Mouse (Mus musculus): ENCODE measurements around the gene Slc48a1. TPM values are rescaled to one million over a fixed set of nuclear protein-coding genes. Genes with fewer than 3 reads are reported as not detected.

The Slc48a1 gene
- polyA plus RNA-seq, 1 experiment from 2014 or later, result 45.1 TPM

DNA sequence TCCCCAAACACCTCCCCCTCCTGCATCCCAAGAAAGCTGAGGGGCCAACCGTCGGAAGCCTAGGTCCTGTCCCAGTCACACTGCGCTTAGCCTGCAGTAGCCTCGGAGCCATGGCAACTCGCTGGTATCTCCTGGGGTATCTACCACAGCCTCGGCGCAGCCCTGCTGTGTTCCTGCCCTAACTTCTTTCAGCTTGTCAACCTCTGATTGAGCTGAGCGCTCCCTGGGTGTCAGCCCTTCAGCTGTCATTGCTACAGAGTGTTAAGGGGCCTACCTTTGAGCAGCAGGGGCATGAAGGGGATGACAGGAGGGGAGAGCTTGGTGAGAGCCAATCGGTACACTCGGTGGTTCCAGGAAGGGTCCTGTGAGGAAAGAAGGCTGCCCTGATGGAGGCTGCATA, 30.0 kb upstream of the Slc48a1 start:
- 24% methylated on average over 10 of the region's 10 CpGs for WGBS (ENCODE audit: insufficient replicate concordance)
- H3K27ac ChIP-seq (ENCODE audit: low read depth, low read length), result peak overlapping the region; percentile 10
- no peaks in the 10 kb centered on the region for H3K27me3 ChIP-seq (ENCODE audit: control insufficient read depth, insufficient read depth, low read length)
- peaks cover 45% of the 10 kb centered on the region for H3K4me1 ChIP-seq (ENCODE audit: control insufficient read depth, insufficient read depth, low read length)
- H3K36me3 ChIP-seq (ENCODE audit: control insufficient read depth, insufficient read depth, low read length), result peaks cover 2% of the 10 kb centered on the region; the same call in 1 of the 2 replicates
- no peak overlapping the region for H3K4me3 ChIP-seq (ENCODE audit: low read depth, low read length)
- no peaks in the 10 kb centered on the region for H3K9me3 ChIP-seq (replicated peaks; ENCODE audit: control insufficient read depth, low read length)
- no peak overlapping the region for H3K9ac ChIP-seq (ENCODE audit: low read depth, low read length)
- no peak for ATAC-seq (replicated peaks; ENCODE audit: insufficient number of reproducible peaks, low FRiP score, low TSS enrichment)
- H3K4me2 ChIP-seq, result peak overlapping the region; percentile 12; the same call in 1 of the 2 replicates

DNA sequence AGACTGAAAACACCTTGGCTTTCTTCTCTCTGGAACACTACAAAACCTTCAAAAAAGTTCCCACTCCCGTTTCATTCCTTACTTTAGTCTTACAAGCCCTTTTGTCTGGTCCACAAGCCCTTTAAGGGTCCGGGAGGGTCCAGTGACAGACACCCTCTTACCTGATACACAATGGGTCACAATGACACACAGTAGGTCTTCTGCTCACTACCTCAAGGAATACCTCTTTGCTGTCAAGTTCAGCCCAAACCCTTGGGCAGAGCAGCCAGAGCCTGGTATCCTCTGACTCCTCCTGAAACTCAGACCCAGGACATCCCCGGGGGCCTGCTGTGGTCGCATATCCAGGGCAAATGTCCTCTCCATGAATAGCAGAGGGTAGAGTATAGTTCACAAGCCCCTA, 29.4 kb upstream of the Slc48a1 start:
- H3K36me3 ChIP-seq (ENCODE audit: control insufficient read depth, insufficient read depth, low read length), result peaks cover 2% of the 10 kb centered on the region; the same call in 1 of the 2 replicates
- peak overlapping the region; percentile 10; the same call in 1 of the 2 replicates for H3K27ac ChIP-seq (ENCODE audit: low read depth, low read length)
- H3K4me2 ChIP-seq, result no peak overlapping the region
- no peaks in the 10 kb centered on the region for H3K9me3 ChIP-seq (replicated peaks; ENCODE audit: control insufficient read depth, low read length)
- peaks cover 44% of the 10 kb centered on the region for H3K4me1 ChIP-seq (ENCODE audit: control insufficient read depth, insufficient read depth, low read length)
- no peak overlapping the region for H3K4me3 ChIP-seq (ENCODE audit: low read depth, low read length)
- no peak overlapping the region for H3K9ac ChIP-seq (ENCODE audit: low read depth, low read length)
- no peak for ATAC-seq (replicated peaks; ENCODE audit: insufficient number of reproducible peaks, low FRiP score, low TSS enrichment)
- no peaks in the 10 kb centered on the region for H3K27me3 ChIP-seq (ENCODE audit: control insufficient read depth, insufficient read depth, low read length)
- 81% methylated on average over 4 of the region's 4 CpGs for WGBS (ENCODE audit: insufficient replicate concordance)

DNA sequence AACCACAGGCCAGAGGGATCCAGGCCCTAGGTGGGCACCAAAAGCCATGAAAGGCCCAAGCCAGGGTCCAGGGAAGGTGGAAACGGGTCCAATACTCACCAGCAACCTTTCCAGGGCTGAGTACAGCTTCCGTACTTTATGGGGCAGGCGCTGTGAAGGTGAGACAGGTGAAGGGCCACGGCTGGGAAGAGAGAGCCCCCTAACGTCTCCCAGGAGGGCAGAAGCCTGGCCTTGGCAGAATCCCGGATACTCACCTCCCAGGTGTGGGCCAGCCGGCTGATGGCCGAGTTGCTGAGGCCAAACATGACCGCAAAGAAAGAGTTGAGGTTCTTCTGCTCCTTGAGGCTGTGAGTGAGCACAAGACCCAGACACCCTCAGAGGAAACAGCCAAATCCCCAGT, 28.9 kb upstream of the Slc48a1 start:
- no peak for ATAC-seq (replicated peaks; ENCODE audit: insufficient number of reproducible peaks, low FRiP score, low TSS enrichment)
- Histone ChIP-seq H3K4me1 (ENCODE audit: control insufficient read depth, insufficient read depth, low read length) (peaks cover 44% of the 10 kb centered on the region), H3K4me2 (no peak overlapping the region), H3K9ac (ENCODE audit: low read depth, low read length) (no peak overlapping the region), H3K27me3 (ENCODE audit: control insufficient read depth, insufficient read depth, low read length) (no peaks in the 10 kb centered on the region), H3K36me3 (ENCODE audit: control insufficient read depth, insufficient read depth, low read length) (peaks cover 2% of the 10 kb centered on the region; the same call in 1 of the 2 replicates), H3K27ac (ENCODE audit: low read depth, low read length) (no peak overlapping the region), H3K4me3 (ENCODE audit: low read depth, low read length) (no peak overlapping the region), H3K9me3 (replicated peaks; ENCODE audit: control insufficient read depth, low read length) (no peaks in the 10 kb centered on the region)
- WGBS (ENCODE audit: insufficient replicate concordance), result 86% methylated on average over 9 of the region's 9 CpGs

DNA sequence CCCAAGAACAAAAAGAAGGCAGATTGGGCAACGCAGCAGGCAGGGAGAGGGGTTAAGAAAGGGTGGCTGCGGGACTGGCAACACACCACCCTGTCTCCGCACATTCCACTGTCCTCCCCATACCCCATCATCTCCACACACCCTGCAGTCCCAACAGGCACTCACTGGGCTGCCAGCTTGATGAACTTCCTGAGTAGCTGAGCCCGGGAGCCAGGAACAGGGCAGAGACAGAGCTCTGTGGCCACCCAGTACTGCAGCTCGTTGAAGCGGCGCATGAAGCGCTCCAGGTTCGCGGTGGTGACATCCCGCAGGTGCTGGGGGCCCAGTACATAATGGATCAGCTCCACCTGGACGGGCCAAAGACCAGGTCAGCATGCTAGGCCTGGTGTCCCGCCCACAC, 28.5 kb upstream of the Slc48a1 start:
- Histone ChIP-seq H3K4me2 (no peak overlapping the region), H3K4me3 (ENCODE audit: low read depth, low read length) (no peak overlapping the region), H3K27ac (ENCODE audit: low read depth, low read length) (peak overlapping the region; percentile 60; the same call in 1 of the 2 replicates), H3K9ac (ENCODE audit: low read depth, low read length) (no peak overlapping the region), H3K4me1 (ENCODE audit: control insufficient read depth, insufficient read depth, low read length) (peaks cover 46% of the 10 kb centered on the region), H3K9me3 (replicated peaks; ENCODE audit: control insufficient read depth, low read length) (no peaks in the 10 kb centered on the region), H3K27me3 (ENCODE audit: control insufficient read depth, insufficient read depth, low read length) (no peaks in the 10 kb centered on the region), H3K36me3 (ENCODE audit: control insufficient read depth, insufficient read depth, low read length) (peaks cover 2% of the 10 kb centered on the region; the same call in 1 of the 2 replicates)
- WGBS (ENCODE audit: insufficient replicate concordance), result 91% methylated on average over 13 of the region's 13 CpGs
- no peak for ATAC-seq (replicated peaks; ENCODE audit: insufficient number of reproducible peaks, low FRiP score, low TSS enrichment)

DNA sequence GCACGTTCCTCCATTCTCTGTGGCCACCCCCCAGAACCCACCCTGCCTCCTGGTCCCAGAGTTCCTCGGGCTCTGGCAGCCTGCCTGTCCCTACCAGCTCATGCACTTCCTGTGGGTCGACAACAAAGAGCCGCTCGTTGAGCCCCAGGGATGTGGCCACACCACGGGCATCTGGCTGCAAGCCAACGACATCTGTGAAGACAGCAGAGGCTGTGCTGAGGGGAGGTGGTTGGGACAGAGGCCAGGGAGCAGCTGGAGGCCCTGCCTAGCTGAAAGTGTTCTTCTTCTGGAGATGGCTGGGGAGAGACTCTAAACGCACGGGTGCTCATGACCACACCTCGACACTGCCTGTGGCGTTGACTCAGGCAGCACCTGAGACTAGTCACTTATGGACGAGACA, 27.6 kb upstream of the Slc48a1 start:
- peak; percentile 63 for ATAC-seq (replicated peaks; ENCODE audit: insufficient number of reproducible peaks, low FRiP score, low TSS enrichment)
- H3K36me3 ChIP-seq (ENCODE audit: control insufficient read depth, insufficient read depth, low read length), result peaks cover 2% of the 10 kb centered on the region; the same call in 1 of the 2 replicates
- peaks cover 45% of the 10 kb centered on the region for H3K4me1 ChIP-seq (ENCODE audit: control insufficient read depth, insufficient read depth, low read length)
- H3K4me3 ChIP-seq (ENCODE audit: low read depth, low read length), result no peak overlapping the region
- H3K4me2 ChIP-seq, result no peak overlapping the region; the same call in none of the 2 replicates
- no peaks in the 10 kb centered on the region for H3K9me3 ChIP-seq (replicated peaks; ENCODE audit: control insufficient read depth, low read length)
- no peaks in the 10 kb centered on the region for H3K27me3 ChIP-seq (ENCODE audit: control insufficient read depth, insufficient read depth, low read length)
- 24% methylated on average over 12 of the region's 12 CpGs for WGBS (ENCODE audit: insufficient replicate concordance)
- H3K9ac ChIP-seq (ENCODE audit: low read depth, low read length), result 0 out of 2 replicates have a peak overlapping the region, but pooled peaks have one; percentile 22
- H3K27ac ChIP-seq (ENCODE audit: low read depth, low read length), result peak overlapping the region; percentile 60

DNA sequence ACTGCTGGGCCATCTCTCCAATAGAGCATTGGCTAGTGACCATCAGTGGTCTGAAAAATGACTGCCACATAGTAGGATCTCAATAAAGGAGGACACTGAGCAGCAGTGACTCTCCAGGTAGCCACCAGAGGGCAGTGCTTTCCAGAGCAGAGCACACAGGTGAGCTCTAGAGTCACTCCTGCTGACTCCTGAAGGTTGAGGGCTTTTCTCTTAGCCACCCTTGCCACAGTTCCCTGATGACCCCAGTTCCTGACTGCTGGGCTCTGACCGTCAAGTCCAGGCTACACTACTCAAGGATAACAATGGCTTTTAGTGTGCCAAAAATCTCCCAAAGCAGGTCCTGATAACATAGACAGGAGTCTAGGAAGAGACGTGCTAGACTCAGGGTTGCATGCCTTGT, 26.6 kb upstream of the Slc48a1 start:
- Histone ChIP-seq H3K4me2 (no peak overlapping the region), H3K27me3 (ENCODE audit: control insufficient read depth, insufficient read depth, low read length) (no peaks in the 10 kb centered on the region), H3K9me3 (replicated peaks; ENCODE audit: control insufficient read depth, low read length) (no peaks in the 10 kb centered on the region), H3K9ac (ENCODE audit: low read depth, low read length) (no peak overlapping the region), H3K27ac (ENCODE audit: low read depth, low read length) (no peak overlapping the region), H3K4me3 (ENCODE audit: low read depth, low read length) (no peak overlapping the region), H3K36me3 (ENCODE audit: control insufficient read depth, insufficient read depth, low read length) (peaks cover 2% of the 10 kb centered on the region; the same call in 1 of the 2 replicates), H3K4me1 (ENCODE audit: control insufficient read depth, insufficient read depth, low read length) (peaks cover 45% of the 10 kb centered on the region)
- no peak for ATAC-seq (replicated peaks; ENCODE audit: insufficient number of reproducible peaks, low FRiP score, low TSS enrichment)
- 50% methylated on average over 2 of the region's 2 CpGs for WGBS (ENCODE audit: insufficient replicate concordance)

DNA sequence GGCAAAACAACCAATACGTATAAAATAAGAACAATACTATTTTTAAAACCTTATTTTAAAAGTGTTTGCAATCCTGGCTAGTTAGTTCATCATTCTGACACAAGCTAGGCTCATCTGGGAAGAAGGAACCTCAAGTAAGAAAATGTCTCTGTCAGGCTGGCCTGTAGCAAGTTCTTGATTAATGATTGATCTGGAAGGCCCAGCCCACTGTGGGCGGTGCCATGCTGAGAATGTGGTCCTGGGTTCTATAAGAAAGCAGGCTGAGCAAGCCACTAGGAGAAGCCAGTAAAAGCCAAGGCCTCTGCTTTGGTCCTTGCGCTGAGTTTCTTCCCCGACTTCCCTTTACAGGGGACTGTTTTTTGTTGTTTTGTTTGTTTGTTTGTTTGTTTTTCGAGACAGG, 25.8 kb upstream of the Slc48a1 start:
- H3K9me3 ChIP-seq (replicated peaks; ENCODE audit: control insufficient read depth, low read length), result no peaks in the 10 kb centered on the region
- H3K4me3 ChIP-seq (ENCODE audit: low read depth, low read length), result no peak overlapping the region
- no peak overlapping the region for H3K27ac ChIP-seq (ENCODE audit: low read depth, low read length)
- peaks cover 45% of the 10 kb centered on the region for H3K4me1 ChIP-seq (ENCODE audit: control insufficient read depth, insufficient read depth, low read length)
- no peak for ATAC-seq (replicated peaks; ENCODE audit: insufficient number of reproducible peaks, low FRiP score, low TSS enrichment)
- no peaks in the 10 kb centered on the region for H3K36me3 ChIP-seq (ENCODE audit: control insufficient read depth, insufficient read depth, low read length)
- H3K9ac ChIP-seq (ENCODE audit: low read depth, low read length), result no peak overlapping the region
- H3K4me2 ChIP-seq, result no peak overlapping the region
- no peaks in the 10 kb centered on the region for H3K27me3 ChIP-seq (ENCODE audit: control insufficient read depth, insufficient read depth, low read length)
- 82% methylated on average over 5 of the region's 5 CpGs for WGBS (ENCODE audit: insufficient replicate concordance)

DNA sequence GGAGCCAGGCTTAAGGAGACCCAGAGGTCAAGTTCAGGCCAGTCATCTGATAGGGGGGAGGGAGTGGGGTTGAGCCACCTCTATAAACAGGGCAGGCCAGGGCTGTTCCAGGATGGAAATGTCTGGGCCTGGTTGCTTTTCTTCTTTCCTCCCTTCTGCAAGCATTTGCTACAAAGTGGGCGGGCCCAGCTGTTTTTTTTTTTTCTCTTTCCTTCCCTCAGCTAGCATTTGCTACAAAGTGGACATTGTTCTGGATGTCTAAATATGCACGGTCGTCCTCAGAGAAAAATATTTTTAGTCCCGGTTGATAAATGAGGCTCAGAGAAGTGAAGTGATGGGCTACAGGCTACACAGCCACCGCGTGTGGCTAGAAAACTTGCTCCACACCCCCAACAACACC, 23.8 kb upstream of the Slc48a1 start:
- no peaks in the 10 kb centered on the region for H3K9me3 ChIP-seq (replicated peaks; ENCODE audit: control insufficient read depth, low read length)
- H3K4me2 ChIP-seq, result no peak overlapping the region
- 33% methylated on average over 6 of the region's 6 CpGs for WGBS (ENCODE audit: insufficient replicate concordance)
- H3K27ac ChIP-seq (ENCODE audit: low read depth, low read length), result no peak overlapping the region
- H3K4me3 ChIP-seq (ENCODE audit: low read depth, low read length), result no peak overlapping the region
- H3K36me3 ChIP-seq (ENCODE audit: control insufficient read depth, insufficient read depth, low read length), result no peaks in the 10 kb centered on the region
- no peaks in the 10 kb centered on the region for H3K27me3 ChIP-seq (ENCODE audit: control insufficient read depth, insufficient read depth, low read length)
- H3K4me1 ChIP-seq (ENCODE audit: control insufficient read depth, insufficient read depth, low read length), result peaks cover 31% of the 10 kb centered on the region
- ATAC-seq (replicated peaks; ENCODE audit: insufficient number of reproducible peaks, low FRiP score, low TSS enrichment), result no peak
- no peak overlapping the region for H3K9ac ChIP-seq (ENCODE audit: low read depth, low read length)

DNA sequence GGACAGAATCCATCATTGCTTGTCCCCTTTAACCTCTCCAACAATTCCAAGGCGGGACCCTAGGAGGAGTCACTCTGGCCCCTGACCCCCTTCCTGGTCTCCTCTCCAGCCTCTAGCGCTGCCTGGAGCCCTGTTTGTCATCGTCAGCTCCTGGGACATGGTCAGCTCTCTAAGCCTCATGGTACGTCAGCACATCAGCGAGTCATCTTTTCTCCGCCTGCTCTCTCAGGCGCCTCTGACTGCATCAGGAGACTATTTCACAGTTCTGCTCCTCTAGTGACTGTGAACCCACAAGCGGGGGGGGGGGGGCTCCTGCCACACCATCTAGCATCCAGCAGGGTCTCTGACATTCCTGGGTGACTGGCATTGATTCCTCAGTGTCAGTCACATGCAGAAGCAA, 23.0 kb upstream of the Slc48a1 start:
- H3K27me3 ChIP-seq (ENCODE audit: control insufficient read depth, insufficient read depth, low read length), result 0 out of 2 replicates have a peak, but pooled peaks cover 2% of the 10 kb centered on the region
- no peak overlapping the region for H3K4me2 ChIP-seq
- ATAC-seq (replicated peaks; ENCODE audit: insufficient number of reproducible peaks, low FRiP score, low TSS enrichment), result no peak
- no peak overlapping the region for H3K4me3 ChIP-seq (ENCODE audit: low read depth, low read length)
- 0 out of 2 replicates have a peak overlapping the region, but pooled peaks have one; percentile 24 for H3K9ac ChIP-seq (ENCODE audit: low read depth, low read length)
- peaks cover 23% of the 10 kb centered on the region for H3K4me1 ChIP-seq (ENCODE audit: control insufficient read depth, insufficient read depth, low read length)
- H3K9me3 ChIP-seq (replicated peaks; ENCODE audit: control insufficient read depth, low read length), result no peaks in the 10 kb centered on the region
- peaks cover 3% of the 10 kb centered on the region; the same call in 1 of the 2 replicates for H3K36me3 ChIP-seq (ENCODE audit: control insufficient read depth, insufficient read depth, low read length)
- 0 out of 2 replicates have a peak overlapping the region, but pooled peaks have one; percentile 7 for H3K27ac ChIP-seq (ENCODE audit: low read depth, low read length)
- WGBS (ENCODE audit: insufficient replicate concordance), result 22% methylated on average over 8 of the region's 8 CpGs

Data from heart, embryonic 11.5 days (tissue).